Mouse (Mus musculus) myocyte (in vitro differentiated cells): Measurements from ENCODE around the gene B130006D01Rik.

Experiments
- CEBPB ChIP-seq: IDR thresholded peaks from 2 replicates; pipeline ENCODE4 v1.6.1; 2011; ENCODE audit warnings: mild to moderate bottlenecking, moderate library complexity; ENCODE audit not compliant: poor library complexity, insufficient read depth, severe bottlenecking
- E2F4 ChIP-seq: IDR thresholded peaks from one replicate; pipeline ENCODE4 v1.6.1; 2011; ENCODE audit warnings: mild to moderate bottlenecking, control low read depth, moderate library complexity; ENCODE audit not compliant: insufficient read depth
- MAX ChIP-seq: IDR thresholded peaks from one replicate; pipeline ENCODE4 v1.6.1; 2011; ENCODE audit warnings: low read depth, mild to moderate bottlenecking, control low read depth
- MYOD1 ChIP-seq, 3 experiments: IDR thresholded peaks; one replicate each; pipeline ENCODE4 v1.6.1; 2011; ENCODE audit warnings: control low read depth in 2 of 3, low read depth in 2 of 3, mild to moderate bottlenecking in 2 of 3, moderate library complexity in 1 of 3; ENCODE audit not compliant: insufficient read length in 2 of 3, control insufficient read depth in 1 of 3
- MYOG ChIP-seq, 3 experiments: IDR thresholded peaks; one replicate each; pipeline ENCODE4 v1.6.1; 2011; ENCODE audit warnings: control low read depth in 2 of 3, low read depth in 2 of 3, mild to moderate bottlenecking in 2 of 3; ENCODE audit not compliant: insufficient read length in 2 of 3, control insufficient read depth in 1 of 3, insufficient read depth in 1 of 3
- POLR2A ChIP-seq: IDR thresholded peaks from one replicate; pipeline ENCODE4 v1.6.1; 2011; ENCODE audit warnings: low read depth, mild to moderate bottlenecking, control low read depth, moderate library complexity; ENCODE audit not compliant: insufficient read length
- TCF3 ChIP-seq: IDR thresholded peaks from one replicate; pipeline ENCODE4 v1.6.1; 2011; ENCODE audit warnings: low read depth, control low read depth; ENCODE audit not compliant: insufficient read length

DNA sequence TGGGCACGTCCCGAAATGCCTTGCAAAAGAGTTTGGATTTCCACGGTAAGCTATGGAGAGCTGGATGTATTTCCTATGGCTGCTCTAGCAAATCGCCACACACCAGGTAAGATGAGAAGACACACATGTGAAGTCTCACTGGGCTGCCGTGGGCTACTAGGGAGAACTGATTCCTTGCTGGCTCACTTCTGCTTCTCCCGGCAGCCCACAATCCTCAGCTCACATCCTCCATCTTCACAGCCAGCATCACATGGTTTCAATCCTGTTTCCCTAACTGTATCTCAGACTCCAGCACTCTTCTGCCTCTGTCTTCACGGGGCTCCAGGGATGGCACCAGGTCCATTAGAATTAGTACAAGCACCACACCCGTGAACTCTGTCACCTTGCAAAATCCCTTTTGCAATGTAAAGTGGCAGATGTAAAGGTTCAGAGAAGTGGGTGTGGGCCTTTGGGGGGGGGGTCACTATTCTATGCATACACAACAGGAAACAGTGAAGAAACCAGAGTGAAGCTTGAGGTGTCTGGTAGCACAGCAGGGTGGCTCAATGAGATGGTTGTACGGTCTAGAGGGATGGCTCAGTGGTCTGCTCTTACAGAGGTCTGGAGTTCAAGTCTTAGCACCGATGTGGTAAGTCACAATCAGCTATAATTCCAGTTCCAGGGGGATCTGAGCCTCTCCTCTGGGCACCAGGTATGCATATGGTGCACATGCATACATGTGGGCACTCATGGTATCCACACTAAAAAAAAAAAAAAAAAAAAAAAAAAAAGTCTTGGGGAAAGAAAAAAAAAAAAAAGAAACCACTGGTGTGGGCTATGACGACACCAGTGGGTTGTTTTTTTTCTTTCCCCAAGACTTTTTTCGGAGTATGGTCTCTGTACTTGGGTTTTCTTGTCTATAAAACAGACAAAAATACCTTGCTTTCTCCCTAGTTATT is 19.1 kb upstream of the B130006D01Rik start:
- TF ChIP-seq POLR2A (no peak), E2F4 (no peak), MAX (no peak), CEBPB (no peak), TCF3 (no peak), MYOD1 (IDR thresholded peaks at IDR 0.05; ENCODE audit: control insufficient read depth in 1 of 3, insufficient read length in 2 of 3, low read depth in 2 of 3) (no peak), MYOG (IDR thresholded peaks at IDR 0.05; ENCODE audit: control insufficient read depth in 1 of 3, insufficient read depth in 1 of 3, insufficient read length in 2 of 3, low read depth in 2 of 3) (no peak)
